Mouse (Mus musculus) spleen, postnatal 10 days (tissue): ENCODE data around the gene Zfp609.

Source experiments
- DNase-seq, 2 experiments: peaks; one replicate each; pipeline ENCODE4 v3.0.0; 2021 to 2022; ENCODE audit warnings: low spot score in 2 of 2

The Zfp609 gene

GRCm38 (mm10) chr9:65762728-65763127 is 64.6 kb downstream of the Zfp609 start:
- no peak for DNase-seq

- DNase-seq, result no peak
Observed at GRCm38 (mm10) chr9:65759992-65760391, 67.4 kb downstream of the Zfp609 start.

DNA sequence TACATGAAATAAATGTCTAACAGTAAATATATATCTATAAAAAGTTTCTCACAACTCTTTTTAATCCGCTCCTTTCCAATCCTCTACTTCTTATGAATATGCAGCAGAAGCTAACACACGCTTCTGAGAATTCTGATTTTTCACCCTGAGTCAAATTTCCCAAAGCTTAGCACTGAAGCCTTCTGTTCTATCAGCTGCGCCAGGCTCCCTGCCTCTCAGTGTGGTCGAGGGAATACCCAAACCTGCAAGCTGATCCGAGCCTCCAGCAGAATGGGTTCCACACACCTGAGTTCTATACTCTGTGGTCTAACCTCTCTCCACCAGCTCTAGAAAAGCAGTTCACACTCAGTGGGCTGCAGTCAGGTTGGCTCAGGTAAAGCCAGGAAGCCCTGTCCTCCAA is 68.1 kb downstream of the Zfp609 start:
- DNase-seq, result no peak

- no peak for DNase-seq
Observed at GRCm38 (mm10) chr9:65757826-65758225, 69.5 kb downstream of the Zfp609 start.

DNA sequence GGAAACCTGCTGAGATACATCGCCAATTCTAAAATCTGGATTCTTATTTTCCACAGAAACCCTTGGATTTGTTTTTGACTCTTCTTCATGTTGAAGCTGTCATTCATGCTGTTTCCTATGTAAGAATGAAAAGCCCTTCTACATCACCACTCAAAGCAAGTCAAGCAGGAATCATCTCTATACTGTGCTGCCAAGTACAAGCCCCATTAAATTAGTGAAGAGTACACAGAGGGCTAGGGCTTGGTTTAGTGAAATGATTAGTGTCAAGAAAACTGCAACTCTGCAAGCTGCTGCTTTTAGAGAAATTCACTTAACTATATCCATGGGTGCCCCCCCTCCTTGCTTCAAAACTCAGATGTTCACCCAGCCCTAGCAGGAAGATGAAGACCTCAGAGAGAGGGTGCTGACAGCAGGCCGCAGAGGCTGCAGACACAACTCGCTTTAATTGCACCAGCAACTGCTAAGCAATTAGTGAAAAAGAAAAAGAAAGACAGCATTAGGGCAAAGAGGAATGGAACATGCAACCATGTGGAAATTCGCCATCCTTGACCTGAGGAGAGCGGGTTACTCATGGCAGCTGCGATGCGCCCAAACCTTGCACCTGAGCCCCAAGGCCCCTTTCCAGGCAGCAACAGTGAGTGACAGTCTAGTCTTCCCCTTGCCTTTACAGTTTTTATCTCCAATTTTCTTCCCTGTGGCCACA is 71.5 kb downstream of the Zfp609 start:
- DNase-seq, result no peak

- no peak for DNase-seq
Observed at GRCm38 (mm10) chr9:65755164-65755563, 72.2 kb downstream of the Zfp609 start.

- DNase-seq, result peak in 1 of 2 experiments; percentile 43
Observed at GRCm38 (mm10) chr9:65752632-65753031, 74.7 kb downstream of the Zfp609 start.

DNA sequence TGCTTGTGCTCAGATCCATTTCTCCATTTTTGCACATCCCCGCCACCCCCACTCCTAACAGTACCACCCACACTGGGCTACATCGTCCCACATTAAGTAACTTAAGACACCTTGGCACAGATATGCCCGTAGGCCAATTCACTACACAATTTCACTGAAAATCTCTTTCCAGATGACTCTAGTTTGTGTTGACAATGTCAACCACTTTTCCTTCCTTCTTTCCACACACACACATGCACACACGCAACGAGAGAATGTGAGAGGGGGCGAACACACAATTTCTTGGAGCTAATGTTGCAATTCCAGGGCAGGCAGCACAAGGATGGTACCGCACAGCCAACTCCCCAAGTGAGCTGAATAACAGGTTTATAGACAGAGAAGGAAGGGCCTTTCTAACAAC is 75.5 kb downstream of the Zfp609 start:
- DNase-seq, result no peak

- no peak for DNase-seq
Observed at GRCm38 (mm10) chr9:65748102-65748501, 79.3 kb downstream of the Zfp609 start.

GRCm38 (mm10) chr9:65746479-65746878 is 80.9 kb downstream of the Zfp609 start:
- DNase-seq, result no peak

DNA sequence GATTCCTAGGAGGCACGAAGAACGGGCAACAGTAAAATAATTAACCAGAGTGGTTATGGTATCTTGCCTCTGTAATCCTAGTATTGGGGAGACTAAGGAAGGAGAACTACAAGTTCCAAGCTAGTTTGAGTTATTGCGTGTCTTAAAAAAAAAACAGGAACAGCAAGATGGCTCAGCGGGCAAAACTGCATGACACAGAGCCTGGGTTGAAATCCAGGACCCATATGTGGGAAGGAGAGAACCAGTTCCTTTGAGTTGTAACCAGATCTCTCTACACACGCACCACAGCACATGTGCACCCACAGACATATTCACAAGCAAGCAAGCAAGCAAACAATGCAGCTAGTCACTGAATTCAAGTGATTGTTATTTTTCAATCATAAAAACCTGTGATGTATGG is 81.9 kb downstream of the Zfp609 start:
- no peak for DNase-seq

DNA sequence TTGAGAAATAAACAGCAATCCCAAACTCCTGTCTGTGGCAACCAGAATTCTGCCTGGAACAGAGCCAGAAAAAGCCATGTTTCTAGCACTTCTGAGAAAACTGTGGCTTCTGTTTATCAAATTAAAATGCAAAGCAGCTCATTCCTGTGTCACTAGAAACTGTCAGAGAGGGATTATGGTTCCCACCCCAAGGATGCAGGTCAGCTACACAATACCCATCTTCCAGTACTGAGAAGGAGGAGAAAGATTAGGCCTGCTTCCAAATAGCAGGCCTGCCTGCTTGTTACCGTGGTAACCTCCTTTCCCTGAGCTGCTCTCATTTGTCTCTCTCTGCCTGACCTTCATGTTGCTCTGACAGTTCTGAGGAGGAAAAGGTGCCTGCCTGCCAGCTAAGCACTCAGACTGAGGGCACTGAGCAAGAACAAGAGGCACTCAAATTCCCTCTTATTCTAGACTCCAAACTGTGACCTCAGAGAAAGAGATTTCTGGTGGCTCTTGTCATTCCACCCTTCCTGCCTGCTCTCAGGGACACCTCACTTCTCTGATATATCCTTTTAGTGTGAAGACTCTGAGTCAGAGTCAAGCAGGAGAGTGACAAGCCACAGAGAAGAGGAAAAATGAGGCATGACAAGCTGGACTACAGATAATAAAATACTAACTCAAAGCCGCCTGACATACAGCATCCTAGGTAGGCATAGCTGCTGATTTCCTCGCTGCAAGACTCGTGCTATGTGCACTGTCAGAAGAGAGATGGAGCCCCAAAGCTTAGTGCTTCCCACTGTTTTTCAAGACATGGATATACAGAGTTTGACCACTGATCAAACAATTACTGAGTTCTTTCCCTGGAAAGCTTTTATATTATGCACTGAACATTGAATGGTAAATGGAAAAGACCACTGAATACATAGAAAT is 82.9 kb downstream of the Zfp609 start:
- DNase-seq, result no peak

GRCm38 (mm10) chr9:65743809-65744170 is 83.6 kb downstream of the Zfp609 start:
- no peak for DNase-seq

- DNase-seq, result no peak
Observed at GRCm38 (mm10) chr9:65743322-65743721, 84.0 kb downstream of the Zfp609 start.

DNA sequence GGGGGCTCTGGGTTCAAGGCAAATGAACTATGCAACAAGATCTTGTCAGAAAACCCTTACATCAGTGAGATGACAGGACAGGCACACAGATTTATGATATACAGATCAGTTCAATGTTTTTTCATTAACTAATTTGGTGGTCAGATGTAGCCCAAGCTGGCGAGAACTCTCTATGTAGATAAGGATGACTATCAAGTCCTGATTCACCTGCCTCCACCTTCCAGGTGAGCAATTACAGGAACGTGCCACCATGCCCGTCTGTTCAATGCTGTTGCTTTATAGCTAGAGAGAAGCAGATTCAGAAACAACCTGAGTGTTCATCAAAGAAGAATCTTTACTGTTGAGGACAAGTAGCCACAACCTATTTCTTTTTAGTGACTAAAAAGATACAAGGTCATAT is 84.6 kb downstream of the Zfp609 start:
- no peak for DNase-seq

DNA sequence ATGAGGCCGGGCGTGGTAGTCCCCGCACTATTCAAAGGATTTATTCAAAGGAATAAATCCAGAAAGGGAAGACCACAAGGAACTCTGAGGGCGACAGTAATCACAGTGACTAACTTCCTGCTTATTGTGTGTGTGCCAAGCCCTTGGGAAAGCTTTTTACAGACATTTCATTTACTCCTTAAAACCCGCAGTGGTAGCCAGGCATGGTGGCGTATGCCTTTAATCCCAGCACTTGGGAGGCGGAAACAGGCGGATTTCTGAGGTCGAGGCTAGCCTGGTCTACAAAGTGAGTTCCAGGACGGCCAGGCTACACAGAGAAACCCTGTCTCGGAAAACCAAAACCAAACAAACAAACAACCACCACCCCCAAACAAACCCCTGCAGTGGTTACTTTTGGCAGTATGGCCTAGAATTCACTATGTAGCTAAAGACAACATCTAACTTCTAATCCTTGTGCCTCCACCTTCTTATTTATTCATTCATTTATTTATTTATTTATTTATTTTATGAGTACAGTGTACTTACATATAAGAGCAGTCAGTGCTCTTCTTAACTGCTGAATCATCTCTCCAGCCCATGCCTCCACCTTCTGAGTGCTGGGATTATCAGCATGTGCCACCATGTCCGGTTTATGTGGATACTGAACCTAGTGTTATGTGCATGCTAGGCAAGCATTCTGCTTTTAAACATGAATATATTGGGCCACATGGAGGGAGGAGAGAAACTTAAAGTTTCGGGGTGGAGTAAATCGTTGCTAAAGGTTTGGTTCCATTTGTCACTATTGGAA is 86.1 kb downstream of the Zfp609 start:
- no peak for DNase-seq

DNA sequence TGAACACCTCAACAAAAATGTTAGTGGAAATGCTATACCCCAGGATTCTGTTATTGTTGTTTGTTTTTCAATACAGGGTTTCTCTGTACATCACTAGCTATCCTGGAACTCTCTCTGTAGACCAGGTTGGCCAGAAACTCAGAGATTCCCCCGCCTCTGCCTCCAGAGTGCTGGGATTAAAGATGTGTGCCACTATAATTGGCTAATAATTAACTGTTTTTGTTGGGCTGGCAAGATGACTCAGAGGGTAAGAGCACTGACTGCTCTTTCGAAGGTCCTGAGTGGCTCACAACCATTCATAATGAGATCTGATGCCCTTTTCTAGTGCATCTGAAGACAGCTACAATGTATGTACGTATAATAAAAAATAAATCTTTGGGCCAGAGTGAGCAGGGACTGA is 92.4 kb downstream of the Zfp609 start:
- no peak for DNase-seq

DNA sequence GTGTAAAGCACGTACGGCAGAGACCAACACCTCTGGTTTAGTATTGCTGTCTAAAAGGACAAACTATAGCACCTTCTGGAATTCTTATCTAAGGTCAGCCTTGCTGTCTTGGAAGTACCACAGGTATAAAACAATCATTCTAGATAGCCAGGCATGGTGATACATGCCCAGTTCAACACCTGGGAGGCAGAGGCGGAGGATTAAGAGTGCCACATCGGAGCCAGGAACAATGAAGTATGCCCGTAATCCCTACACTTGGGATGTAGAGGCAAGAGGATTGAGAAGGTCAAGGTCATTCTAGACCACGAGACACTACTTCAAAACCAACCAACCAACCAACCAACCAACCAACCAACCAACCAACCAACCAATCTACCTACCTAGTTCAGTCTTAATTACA is 98.8 kb downstream of the Zfp609 start:
- no peak for DNase-seq

DNA sequence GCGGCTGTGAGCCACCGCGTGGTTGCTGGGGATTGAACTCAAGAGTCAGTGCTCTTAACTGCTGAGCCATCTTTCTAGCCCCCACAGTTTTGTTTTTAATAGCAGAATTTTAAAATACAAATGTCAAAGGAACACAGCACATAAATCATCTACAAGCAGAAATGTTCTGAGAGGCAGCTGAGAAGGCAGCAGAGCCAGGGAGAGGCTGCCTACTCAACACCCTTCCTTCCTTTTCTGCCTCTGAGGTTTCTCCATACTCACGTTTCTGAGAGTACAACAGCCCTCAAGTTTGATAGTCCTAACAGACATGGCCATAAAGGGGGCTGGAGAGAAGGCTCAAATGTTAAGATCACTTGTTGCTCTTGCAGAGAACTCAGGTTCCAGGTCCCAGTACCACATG is 99.9 kb downstream of the Zfp609 start:
- DNase-seq, result no peak

GRCm38 (mm10) chr9:65726431-65726830 is 100.9 kb downstream of the Zfp609 start:
- no peak for DNase-seq

DNA sequence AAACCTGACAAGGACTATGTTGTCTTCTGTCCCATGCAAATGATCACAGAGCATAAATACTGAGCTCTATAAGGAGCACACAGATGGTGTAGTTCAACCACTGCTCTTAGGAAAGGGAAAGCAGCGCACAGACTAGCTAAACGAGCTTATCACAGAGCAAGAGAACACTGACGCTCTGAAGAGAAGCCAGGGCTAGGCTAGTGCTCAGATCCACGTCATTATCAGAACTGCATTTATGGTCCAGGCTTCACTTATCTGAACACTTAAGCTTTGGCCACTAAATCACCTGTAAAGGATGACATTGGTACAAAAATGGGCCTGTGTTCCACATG is 102.1 kb downstream of the Zfp609 start:
- DNase-seq, result no peak

DNA sequence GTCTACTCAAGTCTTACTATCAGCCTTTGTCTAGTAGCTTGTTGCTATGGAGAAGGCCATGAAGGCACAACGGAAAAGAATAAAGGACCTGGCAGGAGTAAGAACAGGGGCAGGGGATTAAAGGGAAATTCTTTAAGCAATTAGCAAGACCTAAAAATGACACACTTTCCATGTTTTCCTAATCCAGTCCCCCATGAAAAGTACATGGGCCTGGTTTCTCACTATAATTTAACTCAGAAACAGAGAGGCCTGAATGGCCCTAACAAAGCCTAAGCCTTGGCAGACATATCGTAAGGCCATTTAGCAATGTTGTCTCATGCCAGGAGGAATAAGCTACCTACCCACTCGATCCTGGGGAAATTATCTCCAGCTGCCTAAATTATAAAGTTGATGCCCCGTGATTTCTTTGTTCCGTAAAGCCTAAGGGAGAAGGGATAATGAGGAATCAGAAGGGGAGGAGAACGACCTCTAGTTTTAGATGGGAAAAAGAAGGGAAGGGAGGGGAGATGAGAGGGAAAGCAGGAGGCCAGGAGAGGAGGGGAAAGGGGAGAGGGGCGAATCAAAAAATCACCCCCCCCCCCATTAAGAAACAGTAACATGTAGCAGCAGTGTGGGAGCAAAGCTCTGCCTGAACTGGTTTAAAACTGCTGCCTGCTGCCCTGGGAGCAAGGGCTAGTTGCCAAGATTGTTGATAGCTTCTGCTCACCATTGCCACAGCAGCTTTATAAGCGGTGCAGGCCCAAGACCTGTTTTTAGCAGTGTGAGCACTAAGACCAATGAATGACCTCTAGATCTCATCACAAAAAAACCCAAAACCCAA is 102.7 kb downstream of the Zfp609 start:
- DNase-seq, result no peak
